Mouse (Mus musculus): ENCODE data around the gene Cav3.

The Cav3 gene

GRCm38 (mm10) chr6:112459341-112459749 is at the start of gene Cav3:
TSS of gene Cav3 (plus strand) at chr6:112459505.
- no peak for DNase-seq (ENCODE audit: low read depth, low spot score)

- DNase-seq (ENCODE audit: low read depth, low spot score), result peak; percentile 64
Observed at GRCm38 (mm10) chr6:112419333-112419732, 40.0 kb upstream of the Cav3 start.

- DNase-seq (ENCODE audit: low read depth, low spot score), result no peak
Observed at GRCm38 (mm10) chr6:112420883-112421282, 38.4 kb upstream of the Cav3 start.

GRCm38 (mm10) chr6:112423746-112424501 is 35.4 kb upstream of the Cav3 start:
- peak; percentile 78 for DNase-seq (ENCODE audit: low read depth, low spot score)

GRCm38 (mm10) chr6:112426018-112426732 is 33.1 kb upstream of the Cav3 start:
- DNase-seq (ENCODE audit: low read depth, low spot score), result peak; percentile 43

GRCm38 (mm10) chr6:112445675-112446074 is 13.6 kb upstream of the Cav3 start:
- no peak for DNase-seq (ENCODE audit: low read depth, low spot score)

GRCm38 (mm10) chr6:112461459-112461858 is 2.2 kb downstream of the Cav3 start:
- no peak for DNase-seq (ENCODE audit: low read depth, low spot score)

- DNase-seq (ENCODE audit: low read depth, low spot score), result no peak
Observed at GRCm38 (mm10) chr6:112463331-112463730, 4.0 kb downstream of the Cav3 start.

- DNase-seq (ENCODE audit: low read depth, low spot score), result peak; percentile 64
Observed at GRCm38 (mm10) chr6:112465441-112465840, 6.1 kb downstream of the Cav3 start.

GRCm38 (mm10) chr6:112466001-112466400 is 6.7 kb downstream of the Cav3 start:
- DNase-seq (ENCODE audit: low read depth, low spot score), result no peak

GRCm38 (mm10) chr6:112471644-112472043 is 12.3 kb downstream of the Cav3 start:
- no peak for DNase-seq (ENCODE audit: low read depth, low spot score)

GRCm38 (mm10) chr6:112479861-112480260 is 20.6 kb downstream of the Cav3 start:
- DNase-seq (ENCODE audit: low read depth, low spot score), result no peak

- DNase-seq (ENCODE audit: low read depth, low spot score), result peak; percentile 48
Observed at GRCm38 (mm10) chr6:112484316-112484715, 25.0 kb downstream of the Cav3 start.

- DNase-seq (ENCODE audit: low read depth, low spot score), result no peak
Observed at GRCm38 (mm10) chr6:112487993-112488392, 28.7 kb downstream of the Cav3 start.

GRCm38 (mm10) chr6:112488821-112489180 is 29.5 kb downstream of the Cav3 start:
- no peak for DNase-seq (ENCODE audit: low read depth, low spot score)

GRCm38 (mm10) chr6:112489181-112489909 is 30.0 kb downstream of the Cav3 start:
- peak; percentile 15 for DNase-seq (ENCODE audit: low read depth, low spot score)

- no peak for DNase-seq (ENCODE audit: low read depth, low spot score)
Observed at GRCm38 (mm10) chr6:112489910-112490559, 30.7 kb downstream of the Cav3 start, which contains the start of gene Oxtr. TSS of gene Oxtr (minus strand) at chr6:112489943.

GRCm38 (mm10) chr6:112490625-112491242 is 31.4 kb downstream of the Cav3 start:
- peak; percentile 84 for DNase-seq (ENCODE audit: low read depth, low spot score)

GRCm38 (mm10) chr6:112491521-112491920 is 32.2 kb downstream of the Cav3 start:
- DNase-seq (ENCODE audit: low read depth, low spot score), result no peak

- DNase-seq (ENCODE audit: low read depth, low spot score), result no peak
Observed at GRCm38 (mm10) chr6:112492656-112493055, 33.4 kb downstream of the Cav3 start.

- no peak for DNase-seq (ENCODE audit: low read depth, low spot score)
Observed at GRCm38 (mm10) chr6:112493371-112493770, 34.1 kb downstream of the Cav3 start.

Measured in brain, adult 2 months (tissue).